Mouse (Mus musculus) embryonic facial prominence, embryonic 14.5 days (tissue): ENCODE measurements around the gene Pfkfb2. TPM values are rescaled to one million over a fixed set of nuclear protein-coding genes. Genes with fewer than 3 reads are reported as not detected.
A peak's percentile ranks its signal among the peaks of the same experiment; 100 is the strongest.

Experiments used
- ATAC-seq: fragments of 200-750 bp; cut with Nextera tagmentation; 2 replicates; pipeline ENCODE4 v1.8.0; 2017; ENCODE audit warnings: low read depth, moderate number of reproducible peaks, moderate TSS enrichment
- DNase-seq: peaks from one replicate; pipeline ENCODE4 v3.0.0-alpha.2; 2015; ENCODE audit warnings: low spot score
- H3K27ac ChIP-seq: fragments of 300-500 bp; sonication (generic); replicated peaks from 2 replicates; pipeline ENCODE4 v1.5.1; 2014; ENCODE audit warnings: low read depth, mild to moderate bottlenecking, low read length, moderate library complexity
- H3K27me3 ChIP-seq: fragments of 300-500 bp; sonication (generic); replicated peaks from 2 replicates; pipeline ENCODE4 v1.6.1; 2014; ENCODE audit warnings: low read length; ENCODE audit not compliant: control insufficient read depth, insufficient read depth
- H3K36me3 ChIP-seq: fragments of 300-500 bp; sonication (generic); 2 replicates; pipeline ENCODE4 v1.6.1; 2014; ENCODE audit warnings: low read length, mixed read lengths; ENCODE audit not compliant: control insufficient read depth, insufficient read depth
- H3K4me1 ChIP-seq: fragments of 300-500 bp; sonication (generic); 2 replicates; pipeline ENCODE4 v1.6.1; 2014; ENCODE audit warnings: antibody characterized with exemption, low read length; ENCODE audit not compliant: control insufficient read depth, insufficient read depth
- H3K4me2 ChIP-seq: fragments of 300-500 bp; sonication (generic); 2 replicates; pipeline ENCODE4 v1.6.1; 2014; ENCODE audit warnings: low read depth, mild to moderate bottlenecking, low read length, moderate library complexity, mixed read lengths
- H3K4me3 ChIP-seq: fragments of 300-500 bp; sonication (generic); 2 replicates; pipeline ENCODE4 v1.5.1; 2014; ENCODE audit warnings: low read depth, mild to moderate bottlenecking, low read length
- H3K9ac ChIP-seq: fragments of 300-500 bp; sonication (generic); 2 replicates; pipeline ENCODE4 v1.6.1; 2014; ENCODE audit warnings: low read depth, mild to moderate bottlenecking, low read length, moderate library complexity, mixed read lengths
- H3K9me3 ChIP-seq: fragments of 300-500 bp; sonication (generic); 2 replicates; pipeline ENCODE4 v1.6.1; 2016; ENCODE audit warnings: low read length; ENCODE audit not compliant: control insufficient read depth
- WGBS: fragments of 180-500 bp; shearing (Covaris S2); extraction: QIAGEN DNeasy Blood & Tissue Kit; methylation state at CpG from one replicate; pipeline ENCODE4 v1.1.7; 2014; 5-methylcytosine and 5-hydroxymethylcytosine counted together
- polyA plus RNA-seq: library from polyadenylated mRNA; unstranded; fragments of >200 nt; fragmentation: Nextera tagmentation; extraction: Ambion mirVana; gene quantifications from 2 replicates; pipeline ENCODE4 v1.2.1, GENCODE M21; 2014

Gene Pfkfb2
- polyA plus RNA-seq, 1 experiment from 2014 or later, result 8.0 TPM

- Histone ChIP-seq H3K4me2 (no peak overlapping the region), H3K27me3 (no peaks in the 10 kb centered on the region), H3K27ac (no peak overlapping the region), H3K9ac (no peak overlapping the region), H3K9me3 (no peaks in the 10 kb centered on the region), H3K4me3 (no peak overlapping the region), H3K36me3 (no peaks in the 10 kb centered on the region), H3K4me1 (no peaks in the 10 kb centered on the region)
- no peak for DNase-seq
- WGBS, result 83% methylated on average over 4 of the region's 4 CpGs
- ATAC-seq, result no peak
Observed at GRCm38 (mm10) chr1:130733671-130734070, 4.6 kb upstream of the Pfkfb2 start.

- Histone ChIP-seq H3K4me1 (no peaks in the 10 kb centered on the region), H3K9me3 (no peaks in the 10 kb centered on the region), H3K4me2 (no peak overlapping the region), H3K9ac (no peak overlapping the region), H3K27me3 (no peaks in the 10 kb centered on the region), H3K27ac (no peak overlapping the region), H3K4me3 (no peak overlapping the region), H3K36me3 (no peaks in the 10 kb centered on the region)
- 87% methylated on average over 13 of the region's 13 CpGs for WGBS
- DNase-seq (no peak), ATAC-seq (no peak)
Observed at GRCm38 (mm10) chr1:130732706-130733658, 3.9 kb upstream of the Pfkfb2 start.

GRCm38 (mm10) chr1:130731741-130732337, 2.8 kb upstream of the Pfkfb2 start, which contains the start of gene AA986860:
AA986860 (plus strand) TSS chr1:130731976.
- Histone ChIP-seq H3K4me2 (peak within 1 kb of the TSS; percentile 36), H3K9ac (no peak within 1 kb of the TSS), H3K27ac (no peak within 1 kb of the TSS)

GRCm38 (mm10) chr1:130728708-130729107, 345 bp downstream of the Pfkfb2 start:
- DNase-seq, result no peak
- Histone ChIP-seq H3K27me3 (no peaks in the 10 kb centered on the region), H3K4me2 (no peak overlapping the region)

More at GRCm38 (mm10) chr1:130731741-130732337, 2.8 kb upstream of the Pfkfb2 start, which contains the start of gene AA986860:
- 2% methylated on average over 10 of the region's 10 CpGs for WGBS
- Histone ChIP-seq H3K36me3 (no peaks in the 10 kb centered on the region), H3K4me1 (no peaks in the 10 kb centered on the region), H3K9me3 (no peaks in the 10 kb centered on the region), H3K4me3 (peak within 1 kb of the TSS; percentile 1; the same call in 1 of the 2 replicates), H3K27me3 (no peaks in the 10 kb centered on the region)
- peak; percentile 87 for ATAC-seq
- peak; percentile 68 for DNase-seq

GRCm38 (mm10) chr1:130728070-130728469, 983 bp downstream of the Pfkfb2 start:
- Histone ChIP-seq H3K9me3 (no peaks in the 10 kb centered on the region), H3K4me2 (no peak overlapping the region), H3K9ac (no peak overlapping the region), H3K27me3 (no peaks in the 10 kb centered on the region), H3K36me3 (no peaks in the 10 kb centered on the region; the same call in 1 of the 2 replicates), H3K4me1 (no peaks in the 10 kb centered on the region), H3K4me3 (no peak overlapping the region), H3K27ac (no peak overlapping the region)
- WGBS, result 49% methylated on average over 1 of the region's 1 CpGs
- ATAC-seq (no peak), DNase-seq (no peak)

More at GRCm38 (mm10) chr1:130728708-130729107, 345 bp downstream of the Pfkfb2 start:
- ATAC-seq, result no peak
- Histone ChIP-seq H3K4me3 (no peak overlapping the region), H3K4me1 (no peaks in the 10 kb centered on the region), H3K36me3 (no peaks in the 10 kb centered on the region; the same call in 1 of the 2 replicates), H3K9ac (no peak overlapping the region), H3K27ac (no peak overlapping the region), H3K9me3 (no peaks in the 10 kb centered on the region)
- WGBS, result 87% methylated on average over 3 of the region's 3 CpGs

- Histone ChIP-seq H3K4me1 (no peaks in the 10 kb centered on the region), H3K9ac (no peak overlapping the region), H3K27me3 (no peaks in the 10 kb centered on the region), H3K27ac (no peak overlapping the region), H3K9me3 (no peaks in the 10 kb centered on the region), H3K36me3 (no peaks in the 10 kb centered on the region; the same call in 1 of the 2 replicates), H3K4me3 (no peak overlapping the region), H3K4me2 (no peak overlapping the region)
- no peak for DNase-seq
- 87% methylated on average over 2 of the region's 2 CpGs for WGBS
- no peak for ATAC-seq
Observed at GRCm38 (mm10) chr1:130726396-130726795, 2.7 kb downstream of the Pfkfb2 start.

- no peaks in the 10 kb centered on the region for H3K4me1 ChIP-seq
- H3K27me3 ChIP-seq, result no peaks in the 10 kb centered on the region
- no peak overlapping the region for H3K4me2 ChIP-seq
- no peak overlapping the region for H3K27ac ChIP-seq
- ATAC-seq (no peak), DNase-seq (no peak)
- H3K9me3 ChIP-seq, result no peaks in the 10 kb centered on the region
- WGBS, result 91% methylated on average over 5 of the region's 5 CpGs
- H3K36me3 ChIP-seq, result peaks cover 4% of the 10 kb centered on the region
- no peak overlapping the region for H3K4me3 ChIP-seq
- no peak overlapping the region for H3K9ac ChIP-seq
Observed at GRCm38 (mm10) chr1:130724206-130724605, 4.8 kb downstream of the Pfkfb2 start.

- Histone ChIP-seq H3K4me3 (peak within 1 kb of the TSS; percentile 97), H3K27ac (peak within 1 kb of the TSS; percentile 69), H3K4me2 (peak within 1 kb of the TSS; percentile 98), H3K36me3 (peaks cover 6% of the 10 kb centered on the region; the same call in 1 of the 2 replicates), H3K4me1 (peaks cover 8% of the 10 kb centered on the region), H3K9ac (peak within 1 kb of the TSS; percentile 98), H3K27me3 (no peaks in the 10 kb centered on the region), H3K9me3 (no peaks in the 10 kb centered on the region)
- DNase-seq, result peak; percentile 94
- WGBS, result 0% methylated on average over 49 of the region's 54 CpGs
- ATAC-seq, result peak; percentile 71
Observed at GRCm38 (mm10) chr1:130717291-130717871, 11.7 kb downstream of the Pfkfb2 start, which contains the start of gene Yod1. Yod1 (plus strand) TSS chr1:130717327.
